In the genomic region with DNA sequence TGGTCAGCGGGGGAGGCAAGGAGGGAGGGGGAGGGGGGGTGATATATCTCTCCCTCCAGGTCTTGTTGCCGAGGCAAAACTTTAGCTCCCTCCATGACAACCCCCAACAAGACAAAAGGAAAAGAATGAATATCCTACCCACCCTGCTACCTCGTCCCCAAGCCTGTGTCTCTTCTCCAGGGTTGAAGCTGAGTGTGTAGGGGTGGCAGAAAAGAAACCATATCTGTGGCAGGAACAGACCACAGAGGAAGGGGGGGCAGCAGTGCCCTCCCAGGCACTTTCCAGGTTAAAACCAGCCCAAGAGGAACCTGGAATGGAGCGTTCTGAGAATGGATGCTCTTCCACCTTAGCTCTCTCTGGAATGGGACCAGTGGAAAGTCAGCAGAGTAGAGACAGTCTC, we compare ENCODE assay signal across 8 mouse cellular contexts. TPM values are rescaled to one million over a fixed set of nuclear protein-coding genes. Genes with fewer than 3 reads are reported as not detected.
A peak's percentile ranks its signal among the peaks of the same experiment; 100 is the strongest.
DNase-seq lines count a peak whose midpoint lies in the region; ATAC-seq lines count a peak whose summit lies in the region.

A gene (plus strand): TSS at position 301 of the 400 bp plus-strand sequence.

- peak within 1 kb of the TSS; percentile 62; the same call in 1 of the 2 replicates for H3K27ac ChIP-seq in limb, embryonic 15.5 days

- DNase-seq in layer of hippocampus, adult 18-20 months (ENCODE audit: low spot score in 2 of 2), result no peak
- DNase-seq in layer of hippocampus, adult 9-11 months, result no peak
- DNase-seq in adrenal gland, postnatal 36 days, result no peak
- DNase-seq in heart, postnatal 4 days, result no peak
- no peak for DNase-seq in right cerebral cortex, postnatal 25 days
- no peak for DNase-seq in cerebellum, adult 18-20 months

- H3K36me3 ChIP-seq in limb, embryonic 15.5 days, result no peaks in the 10 kb centered on the region

- H3K27me3 ChIP-seq in limb, embryonic 15.5 days, result peaks cover 32% of the 10 kb centered on the region

- no peaks in the 10 kb centered on the region for H3K9me3 ChIP-seq in limb, embryonic 15.5 days

- peak within 1 kb of the TSS; percentile 78 for H3K4me3 ChIP-seq in limb, embryonic 15.5 days

- WGBS in limb, embryonic 15.5 days, result 46% methylated on average over 4 of the region's 4 CpGs

- H3K9ac ChIP-seq in limb, embryonic 15.5 days, result no peak within 1 kb of the TSS

- no peak for ATAC-seq in limb, embryonic 15.5 days (ENCODE audit: insufficient number of reproducible peaks, low FRiP score, low TSS enrichment, low read depth)
- ATAC-seq in erythroid progenitor cell, adult 5-6 weeks (replicated peaks; ENCODE audit: low FRiP score, poor library complexity, severe bottlenecking), result no peak

- peak within 1 kb of the TSS; percentile 90 for H3K4me2 ChIP-seq in limb, embryonic 15.5 days

- peaks cover 68% of the 10 kb centered on the region for H3K4me1 ChIP-seq in limb, embryonic 15.5 days

RNA-seq across cellular contexts. Expression of the gene that starts here (rescaled TPM):
- total RNA-seq in layer of hippocampus, adult 18-20 months (2021), result 100 to 1,000 TPM; 217 to 222 TPM
- total RNA-seq in adrenal gland, postnatal 36 days (2021), result 10 to 100 TPM; 10.2 to 13.3 TPM
- 10 to 100 TPM; 15.5 to 15.8 TPM for total RNA-seq in heart, postnatal 4 days (2021)
- 41.4 and 46.6 TPM in 2 replicates for polyA plus RNA-seq in limb, embryonic 15.5 days (2015; fragmentation: Nextera tagmentation; extraction: Ambion mirVana)
- not detected in 2 replicates for total RNA-seq in erythroid progenitor cell, adult 5-6 weeks (2015; ENCODE audit: low replicate concordance)
- 0.77 TPM in 1 of 2 replicates, not detected in the other for total RNA-seq in erythroid progenitor cell, adult 5-6 weeks (2017; ENCODE audit: low replicate concordance)

Comparison
In these comparisons a context has a peak if more than half of its experiments do, and no peak if none do; other contexts are left out.
1. RNA of the gene that starts here (total RNA-seq): 217 to 222 TPM in layer of hippocampus, adult 18-20 months; 15.5 to 15.8 TPM in heart, postnatal 4 days, 10.2 to 13.3 TPM in adrenal gland, postnatal 36 days and 0.77 TPM in erythroid progenitor cell, adult 5-6 weeks; every median in the first group is over 10 times any median in the second.